ENCODE assay signal across 8 mouse cellular contexts in the genomic region with DNA sequence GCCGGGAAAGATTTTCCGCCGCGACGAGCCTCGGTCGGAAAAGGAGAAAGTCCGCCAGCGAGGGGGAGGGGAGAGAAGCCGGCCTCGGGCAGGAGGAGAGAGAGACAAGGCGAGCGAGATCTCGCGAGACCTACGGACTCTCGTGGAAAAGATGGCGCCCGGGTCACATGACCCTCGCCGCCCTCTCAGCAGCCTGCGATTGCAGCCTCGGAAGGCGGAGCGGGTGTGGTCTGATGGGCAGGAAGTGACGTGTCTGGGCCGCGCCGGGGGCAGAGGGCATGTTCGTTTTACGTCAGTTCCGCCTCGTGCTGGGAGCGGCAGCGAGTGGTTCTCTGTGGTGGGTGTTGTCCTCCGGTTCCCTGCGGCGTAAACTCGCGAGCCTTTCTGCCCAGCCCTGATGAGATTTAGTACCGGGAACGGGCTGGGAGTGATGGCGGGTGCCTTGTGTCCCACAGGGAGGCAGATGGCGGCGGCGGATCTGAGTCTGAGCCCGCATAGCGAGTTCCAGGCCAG. TPM values are rescaled to one million over a fixed set of nuclear protein-coding genes. Genes with fewer than 3 reads are reported as not detected.
DNase-seq lines count a peak whose midpoint lies in the region; ATAC-seq lines count a peak whose summit lies in the region.

A gene (minus strand): TSS at position 84 of the 513 bp plus-strand sequence.

- H3K4me3 ChIP-seq in hindbrain, embryonic 15.5 days, result peak within 1 kb of the TSS; percentile 94

- peaks cover 30% of the 10 kb centered on the region for H3K4me1 ChIP-seq in hindbrain, embryonic 15.5 days (replicated peaks)

- H3K4me2 ChIP-seq in hindbrain, embryonic 15.5 days, result peak within 1 kb of the TSS; percentile 72

- WGBS in hindbrain, embryonic 15.5 days, result under 1% methylated on average over 48 of the region's 48 CpGs

- peak; percentile 100 for DNase-seq in T-cell, adult 2 months (ENCODE audit: low spot score)
- peak; percentile 99 to 100 for DNase-seq in cerebellum, postnatal 36 days
- peak; percentile 100 for DNase-seq in frontal cortex, postnatal 36 days (ENCODE audit: low spot score in 2 of 2)
- peak; percentile 99 for DNase-seq in left cerebral cortex, adult 11 months (ENCODE audit: low spot score)
- peak; percentile 100 for DNase-seq in lung, postnatal 4 days
- DNase-seq in retina, postnatal 7 days (ENCODE audit: low read depth, low spot score), result peak; percentile 99
- DNase-seq in urinary bladder, adult 2 months (ENCODE audit: low spot score), result peak; percentile 96

- no peaks in the 10 kb centered on the region for H3K9me3 ChIP-seq in hindbrain, embryonic 15.5 days

- H3K27ac ChIP-seq in hindbrain, embryonic 15.5 days (replicated peaks), result peak within 1 kb of the TSS; percentile 95

- peak; percentile 98 for ATAC-seq in hindbrain, embryonic 15.5 days (ENCODE audit: low FRiP score, low read depth)

- peaks cover 28% of the 10 kb centered on the region for H3K36me3 ChIP-seq in hindbrain, embryonic 15.5 days

- H3K27me3 ChIP-seq in hindbrain, embryonic 15.5 days, result no peaks in the 10 kb centered on the region

- H3K9ac ChIP-seq in hindbrain, embryonic 15.5 days, result peak within 1 kb of the TSS; percentile 98

RNA-seq across cellular contexts. Expression of the gene that starts here (rescaled TPM):
- polyA plus RNA-seq in hindbrain, embryonic 15.5 days (2015; fragmentation: Nextera tagmentation; extraction: Ambion mirVana), result 28.3 and 31.6 TPM in 2 replicates
- 26.1 and 28.5 TPM in 2 replicates for polyA plus RNA-seq in urinary bladder, adult 2 months (2012; rRNA removed)

Comparison
In these comparisons a context has a peak if more than half of its experiments do, and no peak if none do; other contexts are left out.
1. Peak in every context shown above with its lines: DNase-seq, ATAC-seq, H3K4me3 ChIP-seq and H3K27ac ChIP-seq.